Mouse (Mus musculus): ENCODE measurements around the gene Grik5. TPM values are rescaled to one million over a fixed set of nuclear protein-coding genes. Genes with fewer than 3 reads are reported as not detected.
A peak's percentile ranks its signal among the peaks of the same experiment; 100 is the strongest.

Gene Grik5
- 211 and 215 TPM in 2 replicates for polyA plus RNA-seq (2012; rRNA removed)

GRCm38 (mm10) chr7:25071979-25072715 is at the start of gene Grik5, which contains the start of gene Zfp574:
Grik5 (minus strand) TSS chr7:25072346.
Zfp574 (plus strand) TSS chr7:25072567.
- DNase-seq (ENCODE audit: extremely low spot score in 1 of 2, low spot score in 1 of 2) = no peak

GRCm38 (mm10) chr7:25121240-25121786 is 49.2 kb upstream of the Grik5 start:
- no peak for DNase-seq (ENCODE audit: extremely low spot score in 1 of 2, low spot score in 1 of 2)

- DNase-seq (ENCODE audit: extremely low spot score in 1 of 2, low spot score in 1 of 2) = no peak
Measured at GRCm38 (mm10) chr7:25120061-25120834, 48.1 kb upstream of the Grik5 start.

- no peak for DNase-seq (ENCODE audit: extremely low spot score in 1 of 2, low spot score in 1 of 2)
Measured at GRCm38 (mm10) chr7:25112956-25113603, 40.9 kb upstream of the Grik5 start.

GRCm38 (mm10) chr7:25112178-25112955 is 40.2 kb upstream of the Grik5 start:
- peak in 1 of 2 experiments; percentile 52 for DNase-seq (ENCODE audit: extremely low spot score in 1 of 2, low spot score in 1 of 2)

GRCm38 (mm10) chr7:25110336-25110735 is 38.2 kb upstream of the Grik5 start:
- no peak for DNase-seq (ENCODE audit: extremely low spot score in 1 of 2, low spot score in 1 of 2)

GRCm38 (mm10) chr7:25109355-25109754 is 37.2 kb upstream of the Grik5 start:
- no peak for DNase-seq (ENCODE audit: extremely low spot score in 1 of 2, low spot score in 1 of 2)

GRCm38 (mm10) chr7:25106790-25107502 is 34.8 kb upstream of the Grik5 start:
- DNase-seq (ENCODE audit: extremely low spot score in 1 of 2, low spot score in 1 of 2) = no peak

- peak in 1 of 2 experiments; percentile 91 for DNase-seq (ENCODE audit: extremely low spot score in 1 of 2, low spot score in 1 of 2)
Measured at GRCm38 (mm10) chr7:25105411-25106160, 33.4 kb upstream of the Grik5 start.

GRCm38 (mm10) chr7:25099581-25099980 is 27.4 kb upstream of the Grik5 start:
- DNase-seq (ENCODE audit: extremely low spot score in 1 of 2, low spot score in 1 of 2) = no peak

- DNase-seq (ENCODE audit: extremely low spot score in 1 of 2, low spot score in 1 of 2) = peak; percentile 49 to 51
Measured at GRCm38 (mm10) chr7:25098169-25098568, 26.0 kb upstream of the Grik5 start.

- no peak for DNase-seq (ENCODE audit: extremely low spot score in 1 of 2, low spot score in 1 of 2)
Measured at GRCm38 (mm10) chr7:25089875-25090274, 17.7 kb upstream of the Grik5 start.

GRCm38 (mm10) chr7:25088968-25089367 is 16.8 kb upstream of the Grik5 start:
- DNase-seq (ENCODE audit: extremely low spot score in 1 of 2, low spot score in 1 of 2) = no peak

GRCm38 (mm10) chr7:25088531-25088930 is 16.4 kb upstream of the Grik5 start:
- DNase-seq (ENCODE audit: extremely low spot score in 1 of 2, low spot score in 1 of 2) = no peak

GRCm38 (mm10) chr7:25087972-25088371 is 15.8 kb upstream of the Grik5 start:
- DNase-seq (ENCODE audit: extremely low spot score in 1 of 2, low spot score in 1 of 2) = no peak

GRCm38 (mm10) chr7:25087256-25087912 is 15.2 kb upstream of the Grik5 start:
- DNase-seq (ENCODE audit: extremely low spot score in 1 of 2, low spot score in 1 of 2) = no peak

GRCm38 (mm10) chr7:25086656-25087055 is 14.5 kb upstream of the Grik5 start:
- no peak for DNase-seq (ENCODE audit: extremely low spot score in 1 of 2, low spot score in 1 of 2)

GRCm38 (mm10) chr7:25084621-25085020 is 12.5 kb upstream of the Grik5 start:
- DNase-seq (ENCODE audit: extremely low spot score in 1 of 2, low spot score in 1 of 2) = no peak

Measured in frontal cortex, adult 2 months (tissue).